ENCODE assay signal across 28 mouse cellular contexts in the genomic region with DNA sequence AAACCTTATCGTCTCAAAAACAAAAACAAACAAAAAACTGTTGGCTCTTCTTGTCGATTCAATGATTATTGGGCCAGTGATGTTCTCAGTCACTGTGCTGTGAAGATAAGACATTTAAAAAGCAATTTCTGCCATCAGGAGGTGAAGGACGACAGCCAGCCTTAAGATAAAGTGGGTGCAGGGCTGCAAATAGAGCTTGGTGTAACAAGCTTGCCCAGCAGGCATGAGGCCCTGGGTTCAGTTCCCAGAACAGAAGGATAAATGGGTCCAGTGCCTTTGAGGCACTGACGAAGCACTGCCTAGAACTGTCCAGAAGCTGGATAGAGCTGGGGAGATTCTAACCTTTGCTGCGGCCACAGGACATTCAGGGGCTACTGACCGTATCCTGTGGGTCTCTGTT. TPM values are rescaled to one million over a fixed set of nuclear protein-coding genes. Genes with fewer than 3 reads are reported as not detected.
DNase-seq lines count a peak whose midpoint lies in the region; ATAC-seq and TF ChIP-seq lines count a peak whose summit lies in the region.
"Had no signal": no experiment of that assay in that cellular context is flagged by ENCODE, and none has a peak within 500 bp of the region (broad histone marks: within the 10 kb centered on the region; RNA-seq: fewer than 3 reads in every experiment).

No protein-coding gene starts in this region.

- no peaks in the 10 kb centered on the region for H3K9me3 ChIP-seq in heart, embryonic 12.5 days (replicated peaks)
- no peaks in the 10 kb centered on the region for H3K9me3 ChIP-seq in liver, postnatal 0 days (ENCODE audit: low read length)
- H3K9me3 ChIP-seq: embryonic facial prominence, embryonic 15.5 days; intestine, embryonic 15.5 days; limb, embryonic 15.5 days had no signal

- H3K36me3 ChIP-seq in heart, embryonic 12.5 days: peaks cover 8% of the 10 kb centered on the region; the same call in 1 of the 2 replicates
- no peaks in the 10 kb centered on the region for H3K36me3 ChIP-seq in heart, adult 2 months (ENCODE audit: control insufficient read depth, insufficient read depth, low read length)
- peaks cover 11% of the 10 kb centered on the region for H3K36me3 ChIP-seq in liver, postnatal 0 days (replicated peaks; ENCODE audit: insufficient read depth, low read length)

- H3K4me1 ChIP-seq in heart, embryonic 12.5 days (replicated peaks): peaks cover 16% of the 10 kb centered on the region
- peaks cover 2% of the 10 kb centered on the region; the same call in 1 of the 2 replicates for H3K4me1 ChIP-seq in heart, adult 2 months (ENCODE audit: control insufficient read depth, insufficient read depth, low read length)
- H3K4me1 ChIP-seq in bone marrow, adult 2 months (ENCODE audit: control insufficient read depth, insufficient read depth, low read length): peaks cover 7% of the 10 kb centered on the region; the same call in 1 of the 2 replicates
- peaks cover 33% of the 10 kb centered on the region for H3K4me1 ChIP-seq in liver, postnatal 0 days (ENCODE audit: insufficient read depth)

- TF ChIP-seq CTCF in heart, adult 2 months (IDR thresholded peaks at IDR 0.05): no peak
- TF ChIP-seq CTCF in bone marrow, adult 2 months (IDR thresholded peaks at IDR 0.05; ENCODE audit: control insufficient read depth, insufficient read depth, low read length): no peak
- TF ChIP-seq CTCF in liver, postnatal 0 days (IDR thresholded peaks at IDR 0.05; ENCODE audit: low read depth): no peak

- intact Hi-C loops in heart, adult 2 months (cut with DNase I): no loop called here

- no peak overlapping the region for H3K9ac ChIP-seq in heart, embryonic 12.5 days
- no peak overlapping the region for H3K9ac ChIP-seq in heart, adult 2 months (ENCODE audit: low read depth, low read length)
- H3K9ac ChIP-seq in liver, postnatal 0 days (replicated peaks): peak overlapping the region; percentile 2; the same call in 1 of the 2 replicates
- H3K9ac ChIP-seq: embryonic facial prominence, embryonic 15.5 days; forebrain, postnatal 0 days; hindbrain, embryonic 14.5 days; intestine, embryonic 15.5 days; limb, embryonic 15.5 days had no signal

- H3K27me3 ChIP-seq in heart, embryonic 12.5 days (replicated peaks): no peaks in the 10 kb centered on the region
- no peaks in the 10 kb centered on the region for H3K27me3 ChIP-seq in heart, adult 2 months (ENCODE audit: control insufficient read depth, insufficient read depth, low read length)
- no peaks in the 10 kb centered on the region for H3K27me3 ChIP-seq in liver, postnatal 0 days (ENCODE audit: insufficient read depth, low read length)
- H3K27me3 ChIP-seq: embryonic facial prominence, embryonic 15.5 days; intestine, embryonic 15.5 days; limb, embryonic 15.5 days had no signal

- peak overlapping the region; percentile 18 for H3K27ac ChIP-seq in heart, embryonic 12.5 days (ENCODE audit: poor library complexity, severe bottlenecking)
- H3K27ac ChIP-seq in heart, adult 2 months: no peak overlapping the region
- H3K27ac ChIP-seq in bone marrow, adult 2 months (ENCODE audit: control insufficient read depth, insufficient read depth, low read depth, low read length, poor library complexity): peak overlapping the region; percentile 65
- H3K27ac ChIP-seq in liver, postnatal 0 days (ENCODE audit: low read depth): peak overlapping the region; percentile 100
- H3K27ac ChIP-seq: embryonic facial prominence, embryonic 15.5 days; hindbrain, embryonic 14.5 days; intestine, embryonic 15.5 days; limb, embryonic 15.5 days had no signal

- 0 out of 2 replicates have a peak overlapping the region, but pooled peaks have one; percentile 35 for H3K4me2 ChIP-seq in heart, embryonic 12.5 days
- peak overlapping the region; percentile 51 for H3K4me2 ChIP-seq in liver, postnatal 0 days (ENCODE audit: low read depth, low read length)
- H3K4me2 ChIP-seq: embryonic facial prominence, embryonic 15.5 days; hindbrain, embryonic 14.5 days; intestine, embryonic 15.5 days; limb, embryonic 15.5 days; midbrain, embryonic 11.5 days had no signal

- 74% methylated on average over 6 of the region's 6 CpGs for WGBS in heart, embryonic 12.5 days
- WGBS in heart, adult 2 months: 89% methylated on average over 6 of the region's 6 CpGs
- WGBS in bone marrow, adult 2 months: 74% methylated on average over 6 of the region's 6 CpGs
- 66% methylated on average over 6 of the region's 6 CpGs for WGBS in liver, postnatal 0 days (ENCODE audit: insufficient replicate concordance)

- peaks cover 6% of the 10 kb centered on the region for H3K79me2 ChIP-seq in heart, adult 2 months (replicated peaks; ENCODE audit: control insufficient read depth, insufficient read depth, low read length)

- no peak for TF ChIP-seq POLR2A in heart, adult 2 months (IDR thresholded peaks at IDR 0.05; ENCODE audit: insufficient read depth, low read depth, low read length)
- TF ChIP-seq POLR2A in bone marrow, adult 2 months (IDR thresholded peaks at IDR 0.05; ENCODE audit: borderline replicate concordance, control insufficient read depth, low read depth, low read length): no peak

- TF ChIP-seq EP300 in heart, adult 2 months (IDR thresholded peaks at IDR 0.05; ENCODE audit: insufficient read depth, low read depth, low read length): no peak
- peak; percentile 92 for TF ChIP-seq EP300 in liver, postnatal 0 days (IDR thresholded peaks at IDR 0.05; ENCODE audit: low read depth)

- ATAC-seq in heart, embryonic 12.5 days (ENCODE audit: insufficient number of reproducible peaks, low FRiP score): no peak
- peak; percentile 33 for ATAC-seq in erythroid progenitor cell, adult 5-6 weeks (replicated peaks; ENCODE audit: low FRiP score, poor library complexity, severe bottlenecking)
- ATAC-seq in liver, postnatal 0 days: no peak
- ATAC-seq: forebrain, postnatal 0 days; intestine, embryonic 15.5 days had no signal

- no peak for DNase-seq in heart, adult 2 months
- peak; percentile 24 for DNase-seq in liver, postnatal 0 days
- DNase-seq in embryo, embryonic 11 days: no peak
- DNase-seq in left cerebral cortex, adult 11 months (ENCODE audit: low spot score): no peak
- DNase-seq: cerebellum, adult 2 months; forebrain, postnatal 0 days; heart, postnatal 10 days; lung, postnatal 14 days; right cerebral cortex, postnatal 4 days; thymus, adult 18-20 months had no signal

- H3K4me3 ChIP-seq in heart, embryonic 12.5 days: no peak overlapping the region
- no peak overlapping the region for H3K4me3 ChIP-seq in heart, adult 2 months
- H3K4me3 ChIP-seq in bone marrow, adult 2 months (replicated peaks; ENCODE audit: control insufficient read depth, low read depth, low read length): no peak overlapping the region
- H3K4me3 ChIP-seq in liver, postnatal 0 days (ENCODE audit: low read depth, low read length): no peak overlapping the region
- H3K4me3 ChIP-seq: embryonic facial prominence, embryonic 15.5 days; intestine, embryonic 15.5 days; limb, embryonic 15.5 days; myocyte had no signal

RNA-seq across cellular contexts. Expression of a gene that starts 2.3 kb away (rescaled TPM):
- 24.9 and 26.2 TPM in 2 replicates for polyA plus RNA-seq in heart, embryonic 12.5 days (2016; fragmentation: Nextera tagmentation; extraction: Ambion mirVana)
- total RNA-seq in heart, adult 2 months (2021): 10 to 100 TPM; 18.4 to 22.7 TPM
- polyA plus RNA-seq in heart, adult 2 months (2012; rRNA removed): 29.1 and 32.1 TPM in 2 replicates
- polyA plus RNA-seq in bone marrow, adult 2 months (2011; ENCODE audit: insufficient read depth, insufficient read length, low replicate concordance, missing spikeins): 111 and 154 TPM in 2 replicates
- 271 and 362 TPM in 2 replicates for total RNA-seq in erythroid progenitor cell, adult 5-6 weeks (2015; ENCODE audit: low replicate concordance)
- total RNA-seq in erythroid progenitor cell, adult 5-6 weeks (2017; ENCODE audit: low replicate concordance): 322 and 446 TPM in 2 replicates
- polyA plus RNA-seq in liver, postnatal 0 days (2015; fragmentation: Nextera tagmentation; extraction: Ambion mirVana): 44.8 and 48.9 TPM in 2 replicates

RNA-seq across cellular contexts. Expression of a gene that starts 15.0 kb away (rescaled TPM):
- 764 and 771 TPM in 2 replicates for polyA plus RNA-seq in heart, embryonic 12.5 days (2016; fragmentation: Nextera tagmentation; extraction: Ambion mirVana)
- 100 to 1,000 TPM; 457 to 528 TPM for total RNA-seq in heart, adult 2 months (2021)
- polyA plus RNA-seq in heart, adult 2 months (2012; rRNA removed): 1,018 and 1,107 TPM in 2 replicates
- polyA plus RNA-seq in bone marrow, adult 2 months (2011; ENCODE audit: insufficient read depth, insufficient read length, low replicate concordance, missing spikeins): 1,523 and 1,859 TPM in 2 replicates
- total RNA-seq in erythroid progenitor cell, adult 5-6 weeks (2015; ENCODE audit: low replicate concordance): 703 and 915 TPM in 2 replicates
- 860 and 1,041 TPM in 2 replicates for total RNA-seq in erythroid progenitor cell, adult 5-6 weeks (2017; ENCODE audit: low replicate concordance)
- 681 and 692 TPM in 2 replicates for polyA plus RNA-seq in liver, postnatal 0 days (2015; fragmentation: Nextera tagmentation; extraction: Ambion mirVana)

RNA-seq across cellular contexts. Expression of a gene that starts 20.6 kb away (rescaled TPM):
- not detected in 2 replicates for polyA plus RNA-seq in heart, embryonic 12.5 days (2016; fragmentation: Nextera tagmentation; extraction: Ambion mirVana)
- total RNA-seq in heart, adult 2 months (2021): not detected
- polyA plus RNA-seq in heart, adult 2 months (2012; rRNA removed): not detected in 2 replicates
- not detected in 2 replicates for polyA plus RNA-seq in bone marrow, adult 2 months (2011; ENCODE audit: insufficient read depth, insufficient read length, low replicate concordance, missing spikeins)
- not detected in 2 replicates for total RNA-seq in erythroid progenitor cell, adult 5-6 weeks (2015; ENCODE audit: low replicate concordance)
- not detected in 2 replicates for total RNA-seq in erythroid progenitor cell, adult 5-6 weeks (2017; ENCODE audit: low replicate concordance)
- not detected in 2 replicates for polyA plus RNA-seq in liver, postnatal 0 days (2015; fragmentation: Nextera tagmentation; extraction: Ambion mirVana)
- total RNA-seq: adrenal gland, adult 18-20 months; forebrain, postnatal 0 days; gastrocnemius, adult 18-20 months; heart, postnatal 10 days; layer of hippocampus, postnatal 14 days; left cerebral cortex, postnatal 25 days; neutrophil, adult 5-6 weeks had no signal
- polyA plus RNA-seq: C2C12; cerebellum, adult 2 months; forebrain, postnatal 0 days; gonadal fat pad, adult 2 months; hindbrain, embryonic 14.5 days; kidney, embryonic 14.5 days; midbrain, embryonic 11.5 days; myocyte had no signal

RNA-seq across cellular contexts. Expression of a gene that starts 37.0 kb away (rescaled TPM):
- polyA plus RNA-seq in heart, embryonic 12.5 days (2016; fragmentation: Nextera tagmentation; extraction: Ambion mirVana): 0.12 TPM in 1 of 2 replicates, not detected in the other
- total RNA-seq in heart, adult 2 months (2021): not detected
- 0.09 TPM in 1 of 2 replicates, not detected in the other for polyA plus RNA-seq in heart, adult 2 months (2012; rRNA removed)
- polyA plus RNA-seq in bone marrow, adult 2 months (2011; ENCODE audit: insufficient read depth, insufficient read length, low replicate concordance, missing spikeins): 7.3 TPM in 1 of 2 replicates, not detected in the other
- total RNA-seq in erythroid progenitor cell, adult 5-6 weeks (2015; ENCODE audit: low replicate concordance): not detected in 2 replicates
- not detected in 2 replicates for total RNA-seq in erythroid progenitor cell, adult 5-6 weeks (2017; ENCODE audit: low replicate concordance)
- not detected in 2 replicates for polyA plus RNA-seq in liver, postnatal 0 days (2015; fragmentation: Nextera tagmentation; extraction: Ambion mirVana)
- total RNA-seq: adrenal gland, adult 18-20 months; forebrain, postnatal 0 days; gastrocnemius, adult 18-20 months; heart, postnatal 10 days; neutrophil, adult 5-6 weeks had no signal
- polyA plus RNA-seq: C2C12; kidney, embryonic 14.5 days; large intestine, adult 2 months; myocyte had no signal

RNA-seq across cellular contexts. Expression of a gene that starts 42.8 kb away (rescaled TPM):
- polyA plus RNA-seq in heart, embryonic 12.5 days (2016; fragmentation: Nextera tagmentation; extraction: Ambion mirVana): 4.4 and 4.9 TPM in 2 replicates
- 1 to 10 TPM; 1.2 to 3.7 TPM for total RNA-seq in heart, adult 2 months (2021)
- polyA plus RNA-seq in heart, adult 2 months (2012; rRNA removed): 4.4 and 6.4 TPM in 2 replicates
- polyA plus RNA-seq in bone marrow, adult 2 months (2011; ENCODE audit: insufficient read depth, insufficient read length, low replicate concordance, missing spikeins): 0.97 and 2.7 TPM in 2 replicates
- total RNA-seq in erythroid progenitor cell, adult 5-6 weeks (2015; ENCODE audit: low replicate concordance): 4.2 and 6.1 TPM in 2 replicates
- total RNA-seq in erythroid progenitor cell, adult 5-6 weeks (2017; ENCODE audit: low replicate concordance): 2.5 and 3.7 TPM in 2 replicates
- polyA plus RNA-seq in liver, postnatal 0 days (2015; fragmentation: Nextera tagmentation; extraction: Ambion mirVana): 1.8 and 2.2 TPM in 2 replicates
- polyA plus RNA-seq: myocyte had no signal
